Mouse (Mus musculus) embryonic facial prominence, embryonic 13.5 days (tissue): ENCODE measurements around the gene Arhgap17. TPM values are rescaled to one million over a fixed set of nuclear protein-coding genes. Genes with fewer than 3 reads are reported as not detected.

Source experiments
- ATAC-seq: fragments of 200-750 bp; cut with Nextera tagmentation; 2 replicates; pipeline ENCODE4 v1.8.0; 2017; ENCODE audit warnings: low read depth; ENCODE audit not compliant: insufficient number of reproducible peaks, insufficient read depth, low FRiP score, low TSS enrichment
- H3K27ac ChIP-seq: fragments of 300-500 bp; sonication (generic); 2 replicates; pipeline ENCODE4 v1.5.1; 2015; ENCODE audit warnings: moderate library complexity, mild to moderate bottlenecking, inconsistent platforms
- H3K27me3 ChIP-seq: fragments of 300-500 bp; sonication (generic); 2 replicates; pipeline ENCODE4 v1.6.1; 2015; ENCODE audit warnings: mild to moderate bottlenecking, inconsistent platforms
- H3K36me3 ChIP-seq: fragments of 300-500 bp; sonication (generic); 2 replicates; pipeline ENCODE4 v1.6.1; 2015; ENCODE audit warnings: mild to moderate bottlenecking, inconsistent platforms
- H3K4me1 ChIP-seq: fragments of 300-500 bp; sonication (generic); 2 replicates; pipeline ENCODE4 v1.6.1; 2015; ENCODE audit warnings: inconsistent platforms
- H3K4me2 ChIP-seq: fragments of 300-500 bp; sonication (generic); 2 replicates; pipeline ENCODE4 v1.6.1; 2015; ENCODE audit warnings: moderate library complexity, mild to moderate bottlenecking, inconsistent platforms
- H3K4me3 ChIP-seq: fragments of 300-500 bp; sonication (generic); 2 replicates; pipeline ENCODE4 v1.5.1; 2015; ENCODE audit warnings: mild to moderate bottlenecking, inconsistent platforms
- H3K9ac ChIP-seq: fragments of 300-500 bp; sonication (generic); 2 replicates; pipeline ENCODE4 v1.6.1; 2015; ENCODE audit warnings: mild to moderate bottlenecking, inconsistent platforms
- H3K9me3 ChIP-seq: fragments of 300-500 bp; sonication (generic); 2 replicates; pipeline ENCODE4 v1.6.1; 2016; ENCODE audit warnings: inconsistent platforms
- WGBS: fragments of 180-500 bp; shearing (Covaris S2); methylation state at CpG from one replicate; pipeline ENCODE4 v1.1.7; 2015; ENCODE audit warnings: mixed read lengths; 5-methylcytosine and 5-hydroxymethylcytosine counted together
- polyA plus RNA-seq: library from polyadenylated mRNA; unstranded; fragments of >200 nt; fragmentation: Nextera tagmentation; extraction: Ambion mirVana; gene quantifications from 2 replicates; pipeline ENCODE4 v1.2.1, GENCODE M21; 2015

The Arhgap17 gene
- polyA plus RNA-seq, 1 experiment from 2014 or later: 21.4 TPM

DNA sequence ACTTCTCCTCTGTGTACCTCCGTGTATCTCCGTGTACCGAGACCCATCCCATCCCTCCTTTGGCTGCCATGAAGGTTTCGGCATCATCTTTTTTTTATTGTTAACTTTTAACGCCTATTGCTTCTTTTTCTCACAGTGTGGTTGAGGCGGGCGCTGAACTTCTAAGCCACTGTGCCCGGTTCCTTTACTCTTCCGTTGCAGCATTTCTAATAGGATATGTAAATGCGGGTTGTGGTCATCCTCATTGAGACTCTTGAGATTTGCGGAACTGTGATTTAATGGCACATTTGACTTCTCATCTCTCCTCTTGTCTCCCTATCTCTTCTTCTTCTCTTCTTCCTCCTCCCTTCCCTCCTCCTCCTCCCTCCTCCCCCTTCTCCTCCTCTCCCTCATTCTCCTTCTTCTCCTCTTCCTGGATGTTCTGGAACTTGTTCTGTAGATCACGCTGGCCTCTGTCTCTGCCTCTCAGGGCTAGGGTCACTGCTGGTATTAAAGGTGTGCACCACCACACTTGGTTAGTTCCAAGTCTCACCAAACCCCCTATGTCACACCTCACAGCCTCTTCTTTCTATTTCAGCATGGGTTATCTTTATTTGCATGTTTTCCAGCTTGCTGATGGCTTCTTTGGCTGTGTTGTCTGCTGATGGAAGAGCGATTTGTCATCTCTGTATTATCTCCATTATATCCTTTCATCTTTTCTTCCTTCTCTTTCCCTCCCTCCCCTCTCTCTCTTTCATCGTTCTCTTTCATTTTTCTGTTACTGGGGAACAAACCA, 115.3 kb downstream of the Arhgap17 start:
- H3K9ac ChIP-seq: no peak overlapping the region
- H3K36me3 ChIP-seq: no peaks in the 10 kb centered on the region
- no peaks in the 10 kb centered on the region for H3K27me3 ChIP-seq
- H3K4me1 ChIP-seq: no peaks in the 10 kb centered on the region
- H3K4me3 ChIP-seq: no peak overlapping the region
- no peaks in the 10 kb centered on the region for H3K9me3 ChIP-seq
- H3K27ac ChIP-seq: no peak overlapping the region
- no peak overlapping the region for H3K4me2 ChIP-seq
- no peak for ATAC-seq
- 89% methylated on average over 14 of the region's 14 CpGs for WGBS

DNA sequence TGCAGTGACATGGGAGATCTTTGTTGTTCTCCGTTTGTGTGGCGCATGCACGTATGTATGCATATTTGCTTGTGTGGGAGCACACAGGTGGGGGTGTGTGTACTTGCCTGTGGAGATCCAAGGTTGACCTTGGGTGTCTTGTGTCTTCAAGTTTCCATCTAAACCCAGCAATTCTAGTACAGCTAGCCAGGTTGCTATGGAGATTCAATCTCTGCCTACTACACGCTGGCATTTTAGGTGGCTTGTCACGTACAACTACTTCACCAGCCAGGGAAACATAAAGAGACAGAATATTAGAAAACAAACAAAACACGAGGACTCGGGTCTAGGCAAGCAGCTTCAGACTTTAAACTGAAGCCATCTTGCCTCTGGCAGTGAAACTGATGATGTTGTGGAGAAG, 116.3 kb downstream of the Arhgap17 start:
- Histone ChIP-seq H3K36me3 (no peaks in the 10 kb centered on the region), H3K4me1 (no peaks in the 10 kb centered on the region), H3K27me3 (no peaks in the 10 kb centered on the region), H3K27ac (no peak overlapping the region), H3K4me3 (no peak overlapping the region), H3K9me3 (no peaks in the 10 kb centered on the region), H3K4me2 (no peak overlapping the region), H3K9ac (no peak overlapping the region)
- 73% methylated on average over 7 of the region's 7 CpGs for WGBS
- ATAC-seq: no peak

DNA sequence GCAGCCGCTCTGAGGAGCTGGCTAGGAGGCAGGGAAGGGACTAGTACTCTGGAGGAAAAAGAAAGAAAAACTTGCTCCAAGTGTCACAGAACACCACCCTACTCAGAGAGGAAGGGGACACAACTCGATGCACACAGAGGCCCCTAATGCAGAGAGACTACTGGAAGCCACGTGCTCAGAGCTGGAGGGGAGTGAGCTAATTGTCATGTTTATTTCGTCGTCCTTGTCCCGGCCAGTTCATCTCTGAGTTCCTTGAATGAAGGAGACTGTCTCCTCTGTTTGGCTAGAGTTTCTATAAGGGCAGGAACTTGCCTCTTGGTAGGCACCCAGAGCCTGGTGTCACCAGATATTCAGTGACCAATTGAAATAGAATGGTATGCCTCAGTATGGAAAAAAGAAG, 118.4 kb downstream of the Arhgap17 start:
- ATAC-seq: no peak
- Histone ChIP-seq H3K27me3 (no peaks in the 10 kb centered on the region), H3K4me3 (no peak overlapping the region), H3K4me1 (no peaks in the 10 kb centered on the region), H3K4me2 (no peak overlapping the region), H3K36me3 (no peaks in the 10 kb centered on the region), H3K9me3 (no peaks in the 10 kb centered on the region), H3K27ac (no peak overlapping the region), H3K9ac (no peak overlapping the region)
- 42% methylated on average over 6 of the region's 6 CpGs for WGBS

DNA sequence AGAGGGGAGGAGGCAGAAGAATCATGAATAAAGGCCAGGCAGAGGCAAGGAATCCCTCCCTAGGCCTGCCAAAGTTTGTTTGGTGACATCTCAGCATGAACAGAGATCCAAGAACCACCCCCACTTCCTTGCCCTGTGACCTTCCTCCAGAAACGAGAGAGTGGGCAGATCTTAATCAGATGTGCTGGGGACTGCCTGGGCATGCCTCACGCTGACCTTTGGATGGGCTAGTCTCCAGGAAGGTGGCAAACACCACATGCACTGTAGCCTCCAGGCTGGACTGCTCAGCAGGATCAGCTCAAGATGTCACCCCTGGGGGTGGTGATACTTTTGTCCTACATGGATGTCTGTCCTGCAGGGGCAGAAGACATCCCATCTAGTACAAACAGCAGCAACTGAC, 121.5 kb downstream of the Arhgap17 start:
- Histone ChIP-seq H3K4me2 (no peak overlapping the region), H3K36me3 (no peaks in the 10 kb centered on the region), H3K9me3 (no peaks in the 10 kb centered on the region), H3K27me3 (no peaks in the 10 kb centered on the region), H3K27ac (no peak overlapping the region), H3K4me3 (no peak overlapping the region), H3K4me1 (no peaks in the 10 kb centered on the region), H3K9ac (no peak overlapping the region)
- no peak for ATAC-seq
- 43% methylated on average over 2 of the region's 2 CpGs for WGBS

DNA sequence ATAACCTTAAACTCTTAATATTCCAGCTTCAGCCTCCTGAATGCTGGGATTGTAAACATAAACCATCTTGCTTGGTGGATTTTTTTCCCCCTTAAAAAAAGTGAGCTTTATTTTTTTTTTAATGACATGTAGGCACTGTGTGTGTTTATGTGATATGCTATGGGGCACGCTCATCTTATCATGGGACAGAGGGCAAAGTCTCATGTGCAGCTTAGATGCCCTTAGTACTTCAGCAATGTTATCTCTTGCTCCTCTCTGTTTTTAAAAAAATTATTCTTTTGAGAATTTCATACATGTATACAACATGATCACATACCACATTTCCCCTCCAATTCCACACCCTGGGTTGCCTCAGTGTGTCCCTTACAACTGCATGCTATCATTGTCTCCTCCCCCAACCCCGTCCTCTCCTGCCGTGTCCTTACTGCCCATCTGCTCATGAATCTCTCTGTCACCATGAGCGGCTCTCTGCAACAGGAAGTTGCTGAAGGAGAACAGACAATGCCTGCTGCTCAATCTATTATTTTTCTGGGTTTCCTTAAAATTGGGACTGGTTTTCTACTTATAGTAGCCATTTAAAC, 123.1 kb downstream of the Arhgap17 start:
- H3K4me2 ChIP-seq: no peak overlapping the region
- no peak overlapping the region for H3K27ac ChIP-seq
- no peaks in the 10 kb centered on the region for H3K9me3 ChIP-seq
- H3K27me3 ChIP-seq: no peaks in the 10 kb centered on the region
- H3K9ac ChIP-seq: no peak overlapping the region
- 68% methylated on average over 4 of the region's 4 CpGs for WGBS
- no peak overlapping the region for H3K4me3 ChIP-seq
- no peaks in the 10 kb centered on the region for H3K4me1 ChIP-seq
- H3K36me3 ChIP-seq: no peaks in the 10 kb centered on the region
- no peak for ATAC-seq

DNA sequence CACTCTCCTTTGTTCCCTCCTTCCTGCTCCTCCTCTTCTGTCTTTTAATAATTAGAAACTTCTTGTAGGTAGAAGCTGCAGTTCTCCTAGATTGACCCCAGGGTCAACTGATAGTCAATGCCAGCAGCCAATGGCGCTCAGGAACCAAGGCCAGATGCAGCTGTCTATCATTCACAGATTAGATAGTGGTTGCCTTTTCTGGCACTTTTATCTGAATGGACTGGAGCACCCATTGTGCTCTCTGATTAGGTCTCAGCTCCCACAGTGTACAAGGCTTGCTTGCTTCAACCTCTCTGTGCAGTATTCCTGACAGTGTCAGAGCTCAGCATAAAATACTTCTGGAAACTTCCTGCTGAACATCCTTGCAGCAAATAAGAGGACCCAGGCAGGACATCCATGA, 124.9 kb downstream of the Arhgap17 start:
- H3K36me3 ChIP-seq: no peaks in the 10 kb centered on the region
- 84% methylated on average over 1 of the region's 1 CpGs for WGBS

DNA sequence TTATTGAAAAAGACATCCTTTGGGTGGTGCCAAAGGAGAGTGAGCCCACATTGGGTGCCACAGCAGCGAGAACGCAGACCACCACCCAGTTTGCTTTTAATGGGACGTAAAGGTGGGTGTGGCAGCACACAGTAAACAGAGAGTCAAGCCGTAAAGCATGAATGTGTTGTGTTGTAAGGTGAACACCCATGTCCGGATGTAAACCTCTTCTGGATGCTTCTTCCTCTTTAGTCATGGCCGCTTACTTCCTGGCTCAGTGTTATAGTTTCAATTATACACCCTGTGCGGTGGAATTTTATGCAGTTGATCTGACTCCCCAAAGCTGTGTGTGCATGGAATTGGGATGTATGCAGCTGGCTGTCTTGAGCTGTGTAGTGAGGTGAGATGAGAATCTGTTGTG, 127.5 kb downstream of the Arhgap17 start:
- Histone ChIP-seq H3K4me2 (no peak overlapping the region), H3K4me1 (no peaks in the 10 kb centered on the region), H3K27me3 (no peaks in the 10 kb centered on the region), H3K9me3 (no peaks in the 10 kb centered on the region), H3K4me3 (no peak overlapping the region), H3K36me3 (no peaks in the 10 kb centered on the region), H3K9ac (no peak overlapping the region), H3K27ac (no peak overlapping the region)
- no peak for ATAC-seq
- WGBS: 88% methylated on average over 7 of the region's 7 CpGs

More for the DNA sequence above, 124.9 kb downstream of the Arhgap17 start:
- H3K4me3 ChIP-seq: no peak overlapping the region
- ATAC-seq: no peak
- no peaks in the 10 kb centered on the region for H3K27me3 ChIP-seq
- no peak overlapping the region for H3K4me2 ChIP-seq
- no peak overlapping the region for H3K27ac ChIP-seq
- no peaks in the 10 kb centered on the region for H3K9me3 ChIP-seq
- no peak overlapping the region for H3K9ac ChIP-seq
- H3K4me1 ChIP-seq: no peaks in the 10 kb centered on the region

DNA sequence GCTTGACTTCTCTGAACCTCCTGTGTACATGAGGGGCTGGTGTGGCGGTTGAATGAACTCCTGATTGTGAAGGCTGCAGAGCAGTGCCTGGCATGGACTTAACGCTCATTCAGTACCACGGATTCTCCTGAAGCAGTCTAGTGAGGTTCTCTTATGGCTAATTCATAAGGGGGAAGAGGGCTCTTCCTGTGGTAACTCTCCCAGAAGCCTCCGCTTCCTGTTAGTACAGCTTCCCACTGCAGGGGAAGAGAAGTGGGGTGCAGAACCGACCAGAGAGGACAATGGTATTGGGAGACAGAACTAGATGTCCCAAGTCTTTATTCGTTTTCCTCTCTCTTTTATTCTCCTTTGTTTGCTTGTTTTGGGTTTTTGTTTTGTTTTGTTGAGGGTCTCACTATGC, 129.7 kb downstream of the Arhgap17 start:
- no peak for ATAC-seq
- Histone ChIP-seq H3K4me1 (no peaks in the 10 kb centered on the region), H3K36me3 (no peaks in the 10 kb centered on the region), H3K9me3 (no peaks in the 10 kb centered on the region), H3K27me3 (no peaks in the 10 kb centered on the region), H3K27ac (no peak overlapping the region), H3K4me2 (no peak overlapping the region), H3K9ac (no peak overlapping the region), H3K4me3 (no peak overlapping the region)
- 66% methylated on average over 6 of the region's 6 CpGs for WGBS

DNA sequence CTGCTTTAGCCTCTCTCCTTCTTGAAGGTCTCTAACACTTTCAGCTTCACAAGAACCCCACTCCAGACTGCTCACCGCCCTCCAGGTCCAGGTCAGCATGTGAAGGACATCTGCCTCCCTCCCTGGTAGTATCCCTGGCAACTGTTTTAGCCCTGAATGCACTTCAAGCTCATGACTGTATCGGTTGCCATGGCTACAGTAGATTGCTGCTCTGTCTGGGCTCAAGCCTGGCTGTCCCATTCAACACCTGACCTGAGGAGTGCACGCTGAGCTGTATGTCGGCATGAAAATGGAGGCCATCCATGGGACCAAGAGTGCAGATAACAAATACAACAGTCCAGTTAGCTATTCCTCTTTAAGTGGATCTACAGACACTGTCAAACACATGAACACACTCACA, 131.1 kb downstream of the Arhgap17 start:
- Histone ChIP-seq H3K4me3 (no peak overlapping the region), H3K4me1 (no peaks in the 10 kb centered on the region), H3K9me3 (no peaks in the 10 kb centered on the region), H3K9ac (no peak overlapping the region), H3K36me3 (no peaks in the 10 kb centered on the region), H3K27me3 (no peaks in the 10 kb centered on the region), H3K27ac (no peak overlapping the region), H3K4me2 (no peak overlapping the region)
- no peak for ATAC-seq
- WGBS: 83% methylated on average over 4 of the region's 4 CpGs

DNA sequence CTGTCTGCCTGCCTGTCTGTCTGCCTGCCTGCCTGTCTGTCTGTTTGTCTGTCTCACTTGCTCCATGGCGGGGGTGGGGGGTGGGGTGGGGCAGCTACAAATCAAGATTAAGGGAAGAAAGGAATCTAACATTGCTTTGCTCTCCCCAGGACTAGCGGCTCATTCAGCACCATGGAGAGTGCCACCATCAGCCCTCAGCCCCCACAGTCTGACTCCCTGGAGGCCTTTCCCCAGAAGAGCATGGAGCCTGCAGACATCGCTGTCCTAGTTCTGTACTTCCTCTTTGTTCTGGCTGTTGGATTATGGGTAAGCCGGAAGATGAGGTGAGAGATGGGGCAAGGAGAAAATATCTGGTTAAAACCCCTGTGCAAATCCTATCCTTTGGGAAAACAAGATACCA, 134.3 kb downstream of the Arhgap17 start:
- no peak for ATAC-seq
- Histone ChIP-seq H3K36me3 (no peaks in the 10 kb centered on the region), H3K27ac (no peak overlapping the region), H3K4me1 (no peaks in the 10 kb centered on the region), H3K9me3 (no peaks in the 10 kb centered on the region), H3K27me3 (no peaks in the 10 kb centered on the region), H3K4me3 (no peak overlapping the region), H3K4me2 (no peak overlapping the region), H3K9ac (no peak overlapping the region)
- 23% methylated on average over 4 of the region's 4 CpGs for WGBS
